Mouse (Mus musculus) intestine, embryonic 16.5 days (tissue): ENCODE data around the gene Slc26a10. TPM values are rescaled to one million over a fixed set of nuclear protein-coding genes. Genes with fewer than 3 reads are reported as not detected.
"Not testable (repeated sequence)": the region's sequence is repeated elsewhere in the genome, so short reads cannot be mapped to it uniquely, and the experiment has no call there.

Source experiments
- ATAC-seq: fragments of 200-750 bp; cut with Nextera tagmentation; 2 replicates; pipeline ENCODE4 v1.8.0; 2017; ENCODE audit warnings: moderate TSS enrichment, moderate library complexity
- H3K27ac ChIP-seq: fragments of 300-500 bp; sonication (generic); 2 replicates; pipeline ENCODE4 v1.5.1; 2014; ENCODE audit warnings: mild to moderate bottlenecking, low read length
- H3K27me3 ChIP-seq: fragments of 300-500 bp; sonication (generic); replicated peaks from 2 replicates; pipeline ENCODE4 v1.6.1; 2014; ENCODE audit warnings: low read length, control low read depth, mixed read lengths; ENCODE audit not compliant: control insufficient read depth, insufficient read depth
- H3K36me3 ChIP-seq: fragments of 300-500 bp; sonication (generic); 2 replicates; pipeline ENCODE4 v1.6.1; 2014; ENCODE audit warnings: low read length, control low read depth; ENCODE audit not compliant: control insufficient read depth, insufficient read depth
- H3K4me1 ChIP-seq: fragments of 300-500 bp; sonication (generic); 2 replicates; pipeline ENCODE4 v1.6.1; 2014; ENCODE audit warnings: low read length, control low read depth, mixed read lengths; ENCODE audit not compliant: control insufficient read depth, insufficient read depth
- H3K4me2 ChIP-seq: fragments of 300-500 bp; sonication (generic); 2 replicates; pipeline ENCODE4 v1.6.1; 2014; ENCODE audit warnings: low read depth, low read length, control low read depth
- H3K4me3 ChIP-seq: fragments of 300-500 bp; sonication (generic); 2 replicates; pipeline ENCODE4 v1.5.1; 2014; ENCODE audit warnings: mild to moderate bottlenecking, low read length
- H3K9ac ChIP-seq: fragments of 300-500 bp; sonication (generic); 2 replicates; pipeline ENCODE4 v1.6.1; 2014; ENCODE audit warnings: low read depth, low read length
- H3K9me3 ChIP-seq: fragments of 300-500 bp; sonication (generic); 2 replicates; pipeline ENCODE4 v1.6.1; 2016; ENCODE audit warnings: low read length, control low read depth; ENCODE audit not compliant: control insufficient read depth
- WGBS: fragments of 180-500 bp; shearing (Covaris S2); extraction: QIAGEN DNeasy Blood & Tissue Kit; methylation state at CpG from one replicate; pipeline ENCODE4 v1.1.7; 2014; 5-methylcytosine and 5-hydroxymethylcytosine counted together
- polyA plus RNA-seq: library from polyadenylated mRNA; unstranded; fragments of >200 nt; fragmentation: Nextera tagmentation; extraction: Ambion mirVana; gene quantifications from 2 replicates; pipeline ENCODE4 v1.2.1, GENCODE M21; 2015

The Slc26a10 gene
- polyA plus RNA-seq, 1 experiment from 2014 or later, result 1.1 TPM

DNA sequence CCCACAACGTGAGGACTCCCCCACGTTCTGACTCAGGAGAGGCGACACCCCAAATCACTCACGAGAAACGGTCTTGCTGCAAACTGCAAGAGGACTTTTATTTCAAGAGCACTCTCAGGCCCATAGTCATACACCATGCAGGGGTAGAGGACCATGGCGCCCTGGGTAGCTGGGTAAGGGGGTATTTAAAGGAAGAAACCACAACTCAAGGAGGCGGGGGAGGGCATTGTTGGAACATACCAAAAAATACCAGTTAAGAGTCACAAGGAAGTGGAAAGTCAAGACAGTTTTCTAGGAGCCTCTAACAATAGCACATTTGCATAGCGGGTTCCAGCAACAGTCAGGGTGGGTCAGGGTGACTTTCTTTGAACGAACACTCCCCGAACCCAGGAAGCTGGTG, 27.9 kb downstream of the Slc26a10 start:
- H3K4me3 ChIP-seq, H3K9ac ChIP-seq, H3K4me2 ChIP-seq, H3K27ac ChIP-seq, ATAC-seq, H3K36me3 ChIP-seq, H3K27me3 ChIP-seq, H3K9me3 ChIP-seq: not testable (repeated sequence)
- 78% methylated on average over 10 of the region's 10 CpGs for WGBS
- H3K4me1 ChIP-seq, result peaks cover 11% of the 10 kb centered on the region

DNA sequence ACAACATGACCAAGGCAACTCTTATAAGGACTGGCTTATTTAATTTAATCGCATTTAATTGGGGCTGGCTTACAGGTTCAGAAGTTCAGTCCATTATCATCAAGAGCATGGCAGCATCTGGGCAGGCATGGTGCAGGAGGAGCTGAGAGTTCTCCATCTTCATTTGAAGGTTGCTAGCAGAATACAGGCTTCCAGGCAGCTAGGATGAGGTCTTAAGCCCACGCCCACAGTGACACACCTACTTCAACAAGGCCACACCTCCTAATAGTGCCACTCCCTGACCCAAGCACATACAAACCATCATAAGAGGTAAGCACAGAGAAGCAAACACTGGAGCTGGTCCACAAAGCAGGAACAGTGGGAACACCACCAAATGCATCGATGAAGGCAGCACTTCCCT, 29.2 kb downstream of the Slc26a10 start:
- not testable (repeated sequence) for H3K36me3 ChIP-seq, H3K27me3 ChIP-seq, H3K4me2 ChIP-seq, ATAC-seq, H3K27ac ChIP-seq, H3K9ac ChIP-seq, H3K9me3 ChIP-seq, H3K4me1 ChIP-seq, H3K4me3 ChIP-seq
- WGBS, result 81% methylated on average over 3 of the region's 3 CpGs

- H3K27ac ChIP-seq, result 0 out of 2 replicates have a peak overlapping the region, but pooled peaks have one; percentile 39
- H3K9me3 ChIP-seq, result no peaks in the 10 kb centered on the region
- H3K4me3 ChIP-seq, result no peak overlapping the region
- no peak overlapping the region for H3K4me2 ChIP-seq
- H3K4me1 ChIP-seq, result peaks cover 3% of the 10 kb centered on the region
- H3K27me3 ChIP-seq, result no peaks in the 10 kb centered on the region
- no peaks in the 10 kb centered on the region for H3K36me3 ChIP-seq
- peak; percentile 54 for ATAC-seq
- WGBS, result 68% methylated on average over 4 of the region's 4 CpGs
- H3K9ac ChIP-seq, result no peak overlapping the region
Measured at GRCm38 (mm10) chr10:127150471-127150872, 30.0 kb downstream of the Slc26a10 start.

DNA sequence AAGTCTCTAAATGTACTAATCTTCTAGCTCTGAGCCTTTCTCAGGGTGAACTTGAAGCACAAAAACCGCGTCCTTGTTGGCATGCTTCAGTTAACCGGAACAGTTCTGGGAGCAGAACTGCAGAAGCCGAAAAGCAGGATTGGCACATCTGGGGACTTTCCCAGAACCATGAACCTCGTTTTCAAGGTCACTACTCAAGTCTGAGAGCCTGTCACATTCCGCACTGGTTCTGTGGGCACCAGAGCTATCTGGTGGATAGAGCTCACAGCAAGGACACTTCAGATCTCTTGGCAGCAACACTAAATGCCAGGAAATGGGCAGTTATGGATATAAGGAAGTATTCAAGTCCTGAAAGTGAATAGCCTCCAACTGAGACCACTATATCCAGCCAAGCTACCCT, 33.3 kb downstream of the Slc26a10 start:
- H3K36me3 ChIP-seq, result no peaks in the 10 kb centered on the region
- H3K9ac ChIP-seq, result no peak overlapping the region
- no peak overlapping the region for H3K4me3 ChIP-seq
- 82% methylated on average over 6 of the region's 6 CpGs for WGBS
- H3K27me3 ChIP-seq, result no peaks in the 10 kb centered on the region
- H3K4me2 ChIP-seq, result no peak overlapping the region
- H3K27ac ChIP-seq, result no peak overlapping the region
- peaks cover 7% of the 10 kb centered on the region for H3K4me1 ChIP-seq
- H3K9me3 ChIP-seq, result no peaks in the 10 kb centered on the region
- no peak for ATAC-seq

- WGBS, result 75% methylated on average over 5 of the region's 5 CpGs
- ATAC-seq, result no peak
- H3K9ac ChIP-seq, result no peak overlapping the region
Measured at GRCm38 (mm10) chr10:127145303-127145702, 35.1 kb downstream of the Slc26a10 start.

GRCm38 (mm10) chr10:127144536-127144935, 35.9 kb downstream of the Slc26a10 start:
- H3K36me3 ChIP-seq, result no peaks in the 10 kb centered on the region
- no peaks in the 10 kb centered on the region for H3K27me3 ChIP-seq
- WGBS, result 77% methylated on average over 7 of the region's 7 CpGs
- H3K4me2 ChIP-seq, result no peak overlapping the region
- H3K9ac ChIP-seq, result no peak overlapping the region
- ATAC-seq, result no peak
- peaks cover 4% of the 10 kb centered on the region; the same call in 1 of the 2 replicates for H3K4me1 ChIP-seq
- H3K9me3 ChIP-seq, result no peaks in the 10 kb centered on the region; the same call in 1 of the 2 replicates
- no peak overlapping the region for H3K27ac ChIP-seq
- no peak overlapping the region for H3K4me3 ChIP-seq

More at GRCm38 (mm10) chr10:127145303-127145702, 35.1 kb downstream of the Slc26a10 start:
- Histone ChIP-seq H3K9me3 (no peaks in the 10 kb centered on the region), H3K4me3 (no peak overlapping the region), H3K4me1 (peaks cover 4% of the 10 kb centered on the region; the same call in 1 of the 2 replicates), H3K27ac (no peak overlapping the region), H3K36me3 (no peaks in the 10 kb centered on the region), H3K4me2 (no peak overlapping the region), H3K27me3 (no peaks in the 10 kb centered on the region)

GRCm38 (mm10) chr10:127143228-127143627, 37.2 kb downstream of the Slc26a10 start:
- no peak overlapping the region for H3K4me3 ChIP-seq
- no peak overlapping the region for H3K9ac ChIP-seq
- no peak overlapping the region for H3K27ac ChIP-seq
- no peaks in the 10 kb centered on the region for H3K36me3 ChIP-seq
- ATAC-seq, result no peak
- no peak overlapping the region for H3K4me2 ChIP-seq
- peaks cover 4% of the 10 kb centered on the region; the same call in 1 of the 2 replicates for H3K4me1 ChIP-seq
- no peaks in the 10 kb centered on the region; the same call in 1 of the 2 replicates for H3K9me3 ChIP-seq
- no peaks in the 10 kb centered on the region for H3K27me3 ChIP-seq
- WGBS, result 88% methylated on average over 8 of the region's 8 CpGs

DNA sequence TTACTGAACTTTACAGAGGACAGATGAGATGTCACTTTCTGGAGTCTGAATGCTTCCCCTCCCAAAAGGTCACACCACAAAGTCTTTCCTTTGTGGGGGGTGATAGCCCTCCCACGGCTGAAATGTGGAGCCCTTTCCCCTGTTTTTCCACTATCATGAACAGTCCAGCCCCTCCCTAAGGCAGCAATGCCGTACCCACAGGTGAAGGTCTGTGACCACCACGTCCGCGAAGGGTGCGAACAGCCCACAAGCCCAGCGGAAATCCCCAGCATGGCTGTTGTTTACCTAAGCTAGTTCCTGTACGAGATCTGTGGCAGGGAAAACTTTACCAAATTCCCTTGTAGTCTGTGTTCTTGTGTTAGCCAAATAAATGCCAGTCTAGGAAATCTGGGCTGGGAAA, 38.9 kb downstream of the Slc26a10 start:
- Histone ChIP-seq H3K36me3 (no peaks in the 10 kb centered on the region), H3K4me2 (no peak overlapping the region), H3K9me3 (no peaks in the 10 kb centered on the region; the same call in 1 of the 2 replicates), H3K4me1 (peaks cover 15% of the 10 kb centered on the region), H3K27ac (no peak overlapping the region), H3K27me3 (no peaks in the 10 kb centered on the region), H3K4me3 (no peak overlapping the region), H3K9ac (no peak overlapping the region)
- no peak for ATAC-seq
- WGBS, result 72% methylated on average over 8 of the region's 8 CpGs

DNA sequence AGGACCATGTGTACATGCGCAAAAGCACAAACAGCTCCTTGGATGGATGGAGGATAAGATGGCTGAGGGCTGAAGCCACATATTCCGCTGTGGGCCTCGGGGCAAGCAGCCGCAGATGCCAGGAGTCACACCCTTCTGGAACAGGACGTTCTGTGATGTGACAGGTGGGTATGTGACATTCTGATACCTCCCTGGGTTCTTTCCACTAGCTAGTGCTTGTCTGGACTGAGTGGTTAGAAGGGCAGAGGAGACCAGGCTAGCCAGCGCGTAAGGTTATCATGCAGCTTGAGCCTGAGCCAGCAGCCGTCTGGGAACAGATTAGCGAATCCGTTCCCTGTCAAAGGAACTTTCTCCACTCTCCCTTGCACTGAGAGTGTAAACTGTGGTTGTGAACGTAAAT, 39.5 kb downstream of the Slc26a10 start:
- H3K9ac ChIP-seq, result no peak overlapping the region
- H3K4me3 ChIP-seq, result no peak overlapping the region
- WGBS, result 87% methylated on average over 11 of the region's 11 CpGs

More for the DNA sequence above, 39.5 kb downstream of the Slc26a10 start:
- no peaks in the 10 kb centered on the region for H3K36me3 ChIP-seq
- no peak for ATAC-seq
- H3K4me1 ChIP-seq, result peaks cover 18% of the 10 kb centered on the region
- H3K27ac ChIP-seq, result no peak overlapping the region
- no peak overlapping the region for H3K4me2 ChIP-seq
- H3K27me3 ChIP-seq, result no peaks in the 10 kb centered on the region
- H3K9me3 ChIP-seq, result no peaks in the 10 kb centered on the region; the same call in 1 of the 2 replicates
